Mouse (Mus musculus): ENCODE data around the gene Stxbp1.
"Not testable (repeated sequence)": the region's sequence is repeated elsewhere in the genome, so short reads cannot be mapped to it uniquely, and the experiment has no call there.

DNA sequence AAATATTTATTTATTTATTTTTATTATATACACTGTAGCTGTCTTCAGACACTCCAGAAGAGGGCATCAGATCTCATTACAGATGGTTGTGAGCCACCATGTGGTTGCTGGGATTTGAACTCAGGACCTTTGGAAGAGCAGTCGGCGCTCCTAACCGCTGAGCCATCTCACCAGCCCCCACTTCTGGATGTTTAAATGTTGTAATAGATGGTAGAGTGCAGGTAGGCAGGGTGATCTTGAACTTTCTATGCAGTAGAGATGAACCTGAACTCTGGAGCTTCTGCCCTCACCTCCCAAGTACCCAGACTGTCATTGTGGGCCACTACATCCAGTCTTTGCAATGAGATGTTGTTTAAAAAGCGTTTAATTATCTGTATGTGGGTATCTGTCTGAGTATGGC is 6.7 kb upstream of the Stxbp1 start:
- TF ChIP-seq CTCF, EP300 (IDR thresholded peaks at IDR 0.05; ENCODE audit: low read depth): not testable (repeated sequence)

Measured in heart, postnatal 0 days (tissue).